Mouse (Mus musculus) G1E (cell line): ENCODE measurements around the gene Cep57l1. TPM values are rescaled to one million over a fixed set of nuclear protein-coding genes. Genes with fewer than 3 reads are reported as not detected.

Experiments used
- ATAC-seq: 2 replicates; pipeline ENCODE4 v1.8.0; 2016; ENCODE audit warnings: mild to moderate bottlenecking; ENCODE audit not compliant: insufficient number of reproducible peaks, poor library complexity, low FRiP score, severe bottlenecking; ENCODE audit errors: extremely low read depth
- DNase-seq: peaks from one replicate; pipeline ENCODE4 v3.0.0; 2012; ENCODE audit warnings: low spot score
- H3K27me3 ChIP-seq: 2 replicates; pipeline ENCODE4 v1.6.1; 2012; ENCODE audit warnings: mild to moderate bottlenecking, low read length, inconsistent platforms; ENCODE audit not compliant: insufficient read depth
- H3K36me3 ChIP-seq: replicated peaks from 2 replicates; pipeline ENCODE3; 2012; ENCODE audit warnings: mild to moderate bottlenecking, inconsistent platforms
- H3K4me1 ChIP-seq: 2 replicates; pipeline ENCODE4 v1.6.1; 2012; ENCODE audit warnings: low read depth, low read length, inconsistent platforms, mixed read lengths; ENCODE audit not compliant: insufficient read depth
- H3K4me3 ChIP-seq: 2 replicates; pipeline ENCODE4 v1.5.1; 2012; ENCODE audit warnings: low read depth, mild to moderate bottlenecking, inconsistent platforms, low read length, moderate library complexity, mixed read lengths
- H3K9me3 ChIP-seq: replicated peaks from 2 replicates; pipeline ENCODE4 v1.6.1; 2012; ENCODE audit warnings: inconsistent platforms
- CTCF ChIP-seq: IDR thresholded peaks from 2 replicates; pipeline ENCODE4 v1.5.1; 2012; ENCODE audit warnings: low read depth, low read length, inconsistent platforms, mixed read lengths
- GATA1 ChIP-seq: IDR thresholded peaks from 2 replicates; pipeline ENCODE4 v1.6.1; 2012; ENCODE audit warnings: borderline replicate concordance, low read length, inconsistent platforms, mixed read lengths
- GATA2 ChIP-seq: IDR thresholded peaks from 2 replicates; pipeline ENCODE4 v1.6.1; 2012; ENCODE audit warnings: low read depth, low read length, inconsistent platforms, borderline replicate concordance
- POLR2AphosphoS5 ChIP-seq: IDR thresholded peaks from 2 replicates; pipeline ENCODE4 v1.6.1; 2012; ENCODE audit warnings: low read depth, low read length, inconsistent platforms; ENCODE audit not compliant: insufficient replicate concordance
- TAL1 ChIP-seq: conservative IDR thresholded peaks from 2 replicates; pipeline ENCODE4 v1.6.1; 2012; ENCODE audit warnings: low read depth, low read length, inconsistent platforms, mixed read lengths
- polyA plus RNA-seq: library from polyadenylated mRNA; stranded (reverse); fragments of >175 nt; gene quantifications from 2 replicates; pipeline ENCODE4 v1.2.3, GENCODE M21; 2012
- total RNA-seq, 2 experiments: library from RNA; stranded (forward) in 1 of 2; stranded (reverse) in 1 of 2; fragments of 200-1000 nt in 1 of 2; fragments of >200 nt in 1 of 2; fragmentation: Nextera tagmentation in 1 of 2; gene quantifications; 2 replicates each; pipeline ENCODE4 v1.2.3; 2014 to 2017

Gene Cep57l1
- total and polyA plus RNA-seq, 3 experiments: 2.5 to 90.5 (median 38.4) TPM

GRCm38 (mm10) chr10:41758041-41758440, 51.6 kb downstream of the Cep57l1 start:
- Histone ChIP-seq H3K9me3 (no peaks in the 10 kb centered on the region), H3K36me3 (peaks cover 54% of the 10 kb centered on the region), H3K27me3 (no peaks in the 10 kb centered on the region), H3K4me1 (peaks cover 5% of the 10 kb centered on the region; the same call in 1 of the 2 replicates), H3K4me3 (no peak overlapping the region)
- TF ChIP-seq GATA2: no peak
- no peak for TF ChIP-seq TAL1
- no peak for TF ChIP-seq CTCF
- no peak for TF ChIP-seq GATA1
- no peak for TF ChIP-seq POLR2AphosphoS5
- DNase-seq (no peak), ATAC-seq (no peak)

- Histone ChIP-seq H3K9me3 (no peaks in the 10 kb centered on the region), H3K36me3 (peaks cover 55% of the 10 kb centered on the region), H3K27me3 (no peaks in the 10 kb centered on the region), H3K4me3 (no peak overlapping the region), H3K4me1 (peaks cover 5% of the 10 kb centered on the region; the same call in 1 of the 2 replicates)
- DNase-seq (no peak), ATAC-seq (no peak)
- TF ChIP-seq GATA1 (no peak), POLR2AphosphoS5 (no peak), TAL1 (no peak), CTCF (no peak)
Measured at GRCm38 (mm10) chr10:41757226-41757625, 52.4 kb downstream of the Cep57l1 start.

- ATAC-seq (no peak), DNase-seq (no peak)
- Histone ChIP-seq H3K9me3 (no peaks in the 10 kb centered on the region), H3K4me3 (no peak overlapping the region), H3K4me1 (peaks cover 3% of the 10 kb centered on the region; the same call in 1 of the 2 replicates), H3K36me3 (peaks cover 54% of the 10 kb centered on the region), H3K27me3 (no peaks in the 10 kb centered on the region)
- TF ChIP-seq TAL1 (no peak), POLR2AphosphoS5 (no peak), CTCF (no peak), GATA2 (no peak)
Measured at GRCm38 (mm10) chr10:41751867-41752480, 57.7 kb downstream of the Cep57l1 start.

GRCm38 (mm10) chr10:41749306-41749705, 60.4 kb downstream of the Cep57l1 start:
- TF ChIP-seq POLR2AphosphoS5 (no peak), CTCF (no peak), GATA1 (no peak), GATA2 (no peak), TAL1 (no peak)
- no peaks in the 10 kb centered on the region for H3K9me3 ChIP-seq
- H3K27me3 ChIP-seq: no peaks in the 10 kb centered on the region
- DNase-seq: no peak
- peaks cover 57% of the 10 kb centered on the region for H3K36me3 ChIP-seq
- peaks cover 3% of the 10 kb centered on the region; the same call in 1 of the 2 replicates for H3K4me1 ChIP-seq
- no peak overlapping the region for H3K4me3 ChIP-seq
- no peak for ATAC-seq

- peaks cover 60% of the 10 kb centered on the region for H3K36me3 ChIP-seq
- DNase-seq: no peak
- TF ChIP-seq CTCF (no peak), TAL1 (no peak), GATA1 (no peak), GATA2 (no peak), POLR2AphosphoS5 (no peak)
Measured at GRCm38 (mm10) chr10:41746554-41746953, 63.1 kb downstream of the Cep57l1 start.

GRCm38 (mm10) chr10:41744006-41744405, 65.7 kb downstream of the Cep57l1 start:
- Histone ChIP-seq H3K36me3 (peaks cover 59% of the 10 kb centered on the region), H3K4me1 (no peaks in the 10 kb centered on the region; the same call in 1 of the 2 replicates), H3K4me3 (no peak overlapping the region), H3K27me3 (no peaks in the 10 kb centered on the region), H3K9me3 (no peaks in the 10 kb centered on the region)
- TF ChIP-seq TAL1: no peak
- no peak for TF ChIP-seq POLR2AphosphoS5
- DNase-seq: no peak
- no peak for ATAC-seq

More at GRCm38 (mm10) chr10:41746554-41746953, 63.1 kb downstream of the Cep57l1 start:
- Histone ChIP-seq H3K4me3 (no peak overlapping the region), H3K27me3 (no peaks in the 10 kb centered on the region), H3K9me3 (no peaks in the 10 kb centered on the region), H3K4me1 (no peaks in the 10 kb centered on the region; the same call in 1 of the 2 replicates)
- ATAC-seq: no peak
